Mouse (Mus musculus) myocyte (in vitro differentiated cells): ENCODE data around the gene Fuca2. TPM values are rescaled to one million over a fixed set of nuclear protein-coding genes. Genes with fewer than 3 reads are reported as not detected.
"Not testable (repeated sequence)": the region's sequence is repeated elsewhere in the genome, so short reads cannot be mapped to it uniquely, and the experiment has no call there.

ENCODE experiments used
- H3K27me3 ChIP-seq: one replicate; pipeline ENCODE4 v1.6.1; 2011; ENCODE audit not compliant: control insufficient read depth, insufficient read depth, insufficient read length
- H3K36me3 ChIP-seq: one replicate; pipeline ENCODE4 v1.6.1; 2011; ENCODE audit not compliant: control insufficient read depth, insufficient read depth
- H3K4me2 ChIP-seq: one replicate; pipeline ENCODE4 v1.6.1; 2011; ENCODE audit warnings: low read depth, control low read depth
- H3K4me3 ChIP-seq: one replicate; pipeline ENCODE4 v1.5.1; 2011; ENCODE audit warnings: mild to moderate bottlenecking, control low read depth, moderate library complexity
- H3K79me2 ChIP-seq: one replicate; pipeline ENCODE4 v1.6.1; 2011; ENCODE audit not compliant: control insufficient read depth, insufficient read depth
- H3ac ChIP-seq: one replicate; pipeline ENCODE4 v1.6.1; 2011; ENCODE audit not compliant: control insufficient read depth, insufficient read length
- CEBPB ChIP-seq: IDR thresholded peaks from 2 replicates; pipeline ENCODE4 v1.6.1; 2011; ENCODE audit warnings: mild to moderate bottlenecking, moderate library complexity; ENCODE audit not compliant: poor library complexity, insufficient read depth, severe bottlenecking
- E2F4 ChIP-seq: IDR thresholded peaks from one replicate; pipeline ENCODE4 v1.6.1; 2011; ENCODE audit warnings: mild to moderate bottlenecking, control low read depth, moderate library complexity; ENCODE audit not compliant: insufficient read depth
- MAX ChIP-seq: IDR thresholded peaks from one replicate; pipeline ENCODE4 v1.6.1; 2011; ENCODE audit warnings: low read depth, mild to moderate bottlenecking, control low read depth
- MYOD1 ChIP-seq, 3 experiments: IDR thresholded peaks; one replicate each; pipeline ENCODE4 v1.6.1; 2011; ENCODE audit warnings: control low read depth in 2 of 3, low read depth in 2 of 3, mild to moderate bottlenecking in 2 of 3, moderate library complexity in 1 of 3; ENCODE audit not compliant: insufficient read length in 2 of 3, control insufficient read depth in 1 of 3
- MYOG ChIP-seq, 3 experiments: IDR thresholded peaks; one replicate each; pipeline ENCODE4 v1.6.1; 2011; ENCODE audit warnings: control low read depth in 2 of 3, low read depth in 2 of 3, mild to moderate bottlenecking in 2 of 3; ENCODE audit not compliant: insufficient read length in 2 of 3, control insufficient read depth in 1 of 3, insufficient read depth in 1 of 3
- POLR2A ChIP-seq: IDR thresholded peaks from one replicate; pipeline ENCODE4 v1.6.1; 2011; ENCODE audit warnings: low read depth, mild to moderate bottlenecking, control low read depth, moderate library complexity; ENCODE audit not compliant: insufficient read length
- POLR2AphosphoS2 ChIP-seq: IDR thresholded peaks from one replicate; pipeline ENCODE4 v1.6.1; 2011; ENCODE audit warnings: low read depth, control low read depth; ENCODE audit not compliant: insufficient read length
- REST ChIP-seq: IDR thresholded peaks from one replicate; pipeline ENCODE4 v1.6.1; 2011; ENCODE audit warnings: mild to moderate bottlenecking, control low read depth, moderate library complexity; ENCODE audit not compliant: insufficient read depth, insufficient read length
- SRF ChIP-seq: IDR thresholded peaks from one replicate; pipeline ENCODE4 v1.6.1; 2011; ENCODE audit warnings: low read depth; ENCODE audit not compliant: control insufficient read depth, insufficient read length
- TCF12 ChIP-seq: IDR thresholded peaks from one replicate; pipeline ENCODE4 v1.6.1; 2011; ENCODE audit warnings: mild to moderate bottlenecking, control low read depth; ENCODE audit not compliant: poor library complexity, insufficient read depth, severe bottlenecking
- TCF3 ChIP-seq: IDR thresholded peaks from one replicate; pipeline ENCODE4 v1.6.1; 2011; ENCODE audit warnings: low read depth, control low read depth; ENCODE audit not compliant: insufficient read length
- USF1 ChIP-seq: IDR thresholded peaks from one replicate; pipeline ENCODE4 v1.6.1; 2011; ENCODE audit warnings: low read depth, mild to moderate bottlenecking, control low read depth, moderate library complexity
- polyA plus RNA-seq: library from polyadenylated mRNA; unstranded; fragments of >200 nt; fragmentation: generic; extraction: Trizol; gene quantifications from one replicate; pipeline ENCODE4 v1.2.1, GENCODE M21; 2012; ENCODE audit warnings: missing spikeins

Fuca2 gene
- polyA plus RNA-seq = 7.2 TPM

DNA sequence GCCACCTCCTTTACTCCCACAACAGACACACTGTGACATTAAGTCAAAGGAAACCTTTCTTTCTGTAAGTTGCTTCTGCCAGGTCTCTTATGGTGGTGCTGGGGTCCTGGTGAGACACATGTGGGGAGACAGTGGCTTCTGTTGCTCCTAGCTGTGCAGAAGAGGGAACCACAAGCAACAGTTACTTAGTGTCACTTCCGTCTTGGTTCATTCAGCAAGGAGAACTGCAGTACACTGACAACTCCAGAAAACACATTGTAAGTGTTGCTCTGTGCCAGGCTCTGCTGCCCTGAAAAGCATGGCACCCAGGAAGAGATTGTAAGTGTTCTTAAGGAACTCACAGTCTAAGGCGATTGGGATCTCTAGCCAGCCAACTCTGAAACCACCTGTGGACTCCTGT lies at the start of gene Fuca2:
Gene Fuca2, plus strand, starts transcription at position 210 of the 400 bp plus-strand sequence.
- TF ChIP-seq MYOG (IDR thresholded peaks at IDR 0.05; ENCODE audit: control insufficient read depth in 1 of 3, insufficient read depth in 1 of 3, insufficient read length in 2 of 3, low read depth in 2 of 3) (no peak), E2F4 (no peak), REST (no peak), TCF12 (no peak), SRF (no peak)
- Histone ChIP-seq H3ac (no peak within 1 kb of the TSS), H3K27me3 (peaks cover 9% of the 10 kb centered on the region), H3K36me3 (no peaks in the 10 kb centered on the region), H3K79me2 (no peaks in the 10 kb centered on the region), H3K4me2 (no peak within 1 kb of the TSS), H3K4me3 (peak within 1 kb of the TSS; percentile 26)

GRCm38 (mm10) chr10:13451640-13452039 lies 47.7 kb upstream of the Fuca2 start:
- no peak overlapping the region for H3K4me2 ChIP-seq
- no peak overlapping the region for H3K4me3 ChIP-seq
- no peaks in the 10 kb centered on the region for H3K79me2 ChIP-seq
- no peak for TF ChIP-seq TCF3
- TF ChIP-seq POLR2AphosphoS2 = no peak
- TF ChIP-seq USF1 = no peak
- H3K36me3 ChIP-seq = no peaks in the 10 kb centered on the region
- H3ac ChIP-seq = no peak overlapping the region
- H3K27me3 ChIP-seq = no peaks in the 10 kb centered on the region

- Histone ChIP-seq H3K27me3 (no peaks in the 10 kb centered on the region), H3K36me3 (no peaks in the 10 kb centered on the region), H3K4me3 (no peak overlapping the region), H3K4me2 (no peak overlapping the region), H3ac (no peak overlapping the region), H3K79me2 (no peaks in the 10 kb centered on the region)
- TF ChIP-seq POLR2A (no peak), E2F4 (no peak), POLR2AphosphoS2 (no peak), TCF3 (no peak), MYOG (IDR thresholded peaks at IDR 0.05; ENCODE audit: control insufficient read depth in 1 of 3, insufficient read depth in 1 of 3, insufficient read length in 2 of 3, low read depth in 2 of 3) (no peak), REST (no peak), TCF12 (no peak), CEBPB (no peak), MYOD1 (IDR thresholded peaks at IDR 0.05; ENCODE audit: control insufficient read depth in 1 of 3, insufficient read length in 2 of 3, low read depth in 2 of 3) (no peak), USF1 (no peak), SRF (no peak)
These were observed 45.9 kb upstream of the Fuca2 start for GRCm38 (mm10) chr10:13453200-13453990.

DNA sequence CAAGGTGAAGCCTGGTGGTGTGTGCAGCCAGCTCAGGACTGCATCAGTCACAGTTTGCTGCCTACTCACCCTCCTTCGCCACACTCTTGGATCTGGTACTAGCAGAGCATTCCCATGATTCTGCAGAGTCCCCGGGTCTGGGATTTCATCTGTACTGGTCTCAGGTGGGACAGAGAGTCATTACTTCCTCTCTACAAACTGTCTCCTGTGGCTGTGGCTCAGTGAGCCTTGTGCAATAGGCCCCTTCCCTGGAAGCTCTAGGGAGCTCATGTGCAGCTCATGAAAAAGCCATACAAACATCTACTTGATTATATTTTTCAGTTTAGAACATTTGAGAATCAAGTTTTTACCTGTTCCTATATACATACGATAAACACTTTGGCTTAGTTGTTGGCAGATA lies 35.0 kb upstream of the Fuca2 start:
- not testable (repeated sequence) for H3K4me3 ChIP-seq, H3K4me2 ChIP-seq, H3K36me3 ChIP-seq, H3ac ChIP-seq, H3K79me2 ChIP-seq, H3K27me3 ChIP-seq

- H3K4me2 ChIP-seq = no peak overlapping the region
- TF ChIP-seq MAX (no peak), USF1 (no peak), POLR2AphosphoS2 (no peak), TCF12 (no peak), CEBPB (no peak), REST (no peak), POLR2A (no peak), MYOG (IDR thresholded peaks at IDR 0.05; ENCODE audit: control insufficient read depth in 1 of 3, insufficient read depth in 1 of 3, insufficient read length in 2 of 3, low read depth in 2 of 3) (no peak), E2F4 (no peak), SRF (no peak), TCF3 (no peak), MYOD1 (IDR thresholded peaks at IDR 0.05; ENCODE audit: control insufficient read depth in 1 of 3, insufficient read length in 2 of 3, low read depth in 2 of 3) (no peak)
These were observed 32.4 kb upstream of the Fuca2 start for GRCm38 (mm10) chr10:13466925-13467324.

GRCm38 (mm10) chr10:13468025-13468529 lies 31.3 kb upstream of the Fuca2 start:
- not testable (repeated sequence) for H3K4me3 ChIP-seq, H3K4me2 ChIP-seq, H3K27me3 ChIP-seq

More at GRCm38 (mm10) chr10:13466925-13467324, 32.4 kb upstream of the Fuca2 start:
- Histone ChIP-seq H3K36me3 (no peaks in the 10 kb centered on the region), H3K4me3 (no peak overlapping the region), H3ac (no peak overlapping the region), H3K27me3 (no peaks in the 10 kb centered on the region), H3K79me2 (no peaks in the 10 kb centered on the region)

More at GRCm38 (mm10) chr10:13468025-13468529, 31.3 kb upstream of the Fuca2 start:
- H3K36me3 ChIP-seq, H3K79me2 ChIP-seq, H3ac ChIP-seq: not testable (repeated sequence)
